Mouse (Mus musculus) spleen, adult 2 months (tissue): ENCODE measurements around the gene Wdr83.
A peak's percentile ranks its signal among the peaks of the same experiment; 100 is the strongest.

Experiments used
- CTCF ChIP-seq: fragments of 200-500 bp; IDR thresholded peaks from 2 replicates; pipeline ENCODE4 v1.5.1; 2011; ENCODE audit warnings: mild to moderate bottlenecking, inconsistent platforms; ENCODE audit not compliant: insufficient read depth, insufficient read length, insufficient replicate concordance; ENCODE audit errors: extremely low read depth
- POLR2A ChIP-seq: fragments of 200-500 bp; IDR thresholded peaks from 2 replicates; pipeline ENCODE4 v1.6.1; 2011; ENCODE audit warnings: low read depth, low read length, inconsistent platforms

GRCm38 (mm10) chr8:85025098-85025932 is 55.8 kb downstream of the Wdr83 start, which contains the start of gene Asna1:
- TF ChIP-seq POLR2A: peak; percentile 19; the same call in 1 of the 2 replicates
- TF ChIP-seq CTCF: no peak
